Mouse (Mus musculus) G1E (cell line): ENCODE results near the gene Phldb1.

ENCODE experiments used
- CTCF ChIP-seq: IDR thresholded peaks from 2 replicates; pipeline ENCODE4 v1.5.1; 2012; ENCODE audit warnings: low read depth, low read length, inconsistent platforms, mixed read lengths
- GATA2 ChIP-seq: IDR thresholded peaks from 2 replicates; pipeline ENCODE4 v1.6.1; 2012; ENCODE audit warnings: low read depth, low read length, inconsistent platforms, borderline replicate concordance

DNA sequence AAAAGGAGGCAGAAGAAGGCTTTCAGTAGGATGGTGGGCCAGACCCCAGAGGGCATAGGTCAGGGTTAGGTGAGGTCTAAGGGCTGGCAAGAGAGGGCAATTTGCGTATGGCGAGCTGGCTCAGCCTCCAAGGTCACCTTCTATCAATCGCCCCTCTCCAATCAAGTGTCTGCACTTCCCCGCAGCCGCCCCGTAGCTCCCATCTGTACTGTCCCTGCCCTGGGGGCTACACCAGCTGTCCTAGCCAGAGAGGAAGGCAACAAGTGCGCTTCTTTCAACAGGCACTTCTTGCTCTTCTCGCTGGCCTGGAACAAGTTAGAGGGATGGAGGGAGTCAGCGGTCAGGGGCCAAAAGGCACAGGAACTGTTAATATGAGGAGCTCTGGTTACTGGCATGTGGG lies 47.0 kb downstream of the Phldb1 start:
- TF ChIP-seq CTCF (no peak), GATA2 (no peak)
